Mouse (Mus musculus) brain, adult 2 months (tissue): ENCODE measurements around the gene Trim59.
"Not testable (repeated sequence)": the region's sequence is repeated elsewhere in the genome, so short reads cannot be mapped to it uniquely, and the experiment has no call there.

Source experiments
- DNase-seq: peaks from one replicate; pipeline ENCODE4 v3.0.0; 2011; ENCODE audit warnings: low read depth, low spot score

Gene Trim59

DNA sequence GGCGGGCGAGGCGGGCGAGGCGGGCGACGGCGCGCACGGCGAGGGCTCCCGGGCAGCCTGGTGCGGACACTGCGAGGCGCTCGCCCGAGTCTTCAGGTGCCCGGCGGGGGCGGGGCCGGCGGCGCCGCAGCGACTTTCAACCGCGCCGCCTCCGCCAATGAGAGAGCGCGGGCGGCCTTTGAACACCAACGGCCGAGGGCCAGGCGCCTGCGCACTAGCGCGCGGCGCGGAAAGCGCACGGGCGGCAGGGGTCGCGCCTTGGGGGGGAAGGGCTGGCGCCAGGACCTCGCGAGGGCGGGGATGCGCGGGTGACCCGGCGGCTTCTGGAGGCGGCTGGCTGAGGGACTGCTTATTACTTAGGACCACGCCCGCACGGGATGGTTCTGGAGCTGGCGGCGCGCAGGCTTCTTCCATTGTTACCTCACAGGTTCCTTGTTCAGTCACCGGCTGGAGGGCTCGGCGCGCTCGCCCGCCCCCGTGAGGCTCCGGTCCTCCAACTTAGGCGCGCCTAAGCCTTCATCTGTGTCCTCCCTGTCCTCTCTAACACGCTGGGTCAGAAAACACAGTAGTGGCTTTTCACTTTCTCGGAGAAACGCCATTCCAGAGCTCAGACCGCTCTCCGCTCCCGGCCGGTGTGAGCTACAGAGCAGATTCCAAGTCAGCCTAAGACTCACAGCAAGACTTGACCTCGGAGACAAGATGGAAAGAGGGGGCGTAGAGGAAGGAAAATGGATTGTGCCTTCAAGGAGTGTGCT lies at the start of gene Trim59:
Trim59 (minus strand) TSS at position 111 of the 755 bp plus-strand sequence.
- peak; percentile 95 for DNase-seq

DNA sequence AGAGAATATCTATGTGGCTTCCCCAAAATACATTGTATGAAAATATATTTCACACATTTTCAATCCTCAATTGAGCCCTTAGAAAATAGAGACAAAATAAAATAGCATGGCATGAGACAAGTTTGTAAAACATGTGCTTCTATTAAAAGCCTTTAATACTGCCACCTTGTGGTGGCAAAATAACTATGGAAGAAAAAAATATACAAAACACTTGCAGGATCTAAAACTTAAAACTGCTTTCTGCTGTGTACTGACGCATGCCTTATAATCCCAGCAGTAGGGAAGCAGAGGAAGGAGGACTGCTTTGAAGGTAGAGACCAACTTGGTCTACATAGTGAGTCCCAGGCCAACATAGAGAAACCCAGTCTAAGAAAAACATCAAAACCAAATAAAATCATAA lies 19.4 kb upstream of the Trim59 start:
- DNase-seq: peak; percentile 46

DNA sequence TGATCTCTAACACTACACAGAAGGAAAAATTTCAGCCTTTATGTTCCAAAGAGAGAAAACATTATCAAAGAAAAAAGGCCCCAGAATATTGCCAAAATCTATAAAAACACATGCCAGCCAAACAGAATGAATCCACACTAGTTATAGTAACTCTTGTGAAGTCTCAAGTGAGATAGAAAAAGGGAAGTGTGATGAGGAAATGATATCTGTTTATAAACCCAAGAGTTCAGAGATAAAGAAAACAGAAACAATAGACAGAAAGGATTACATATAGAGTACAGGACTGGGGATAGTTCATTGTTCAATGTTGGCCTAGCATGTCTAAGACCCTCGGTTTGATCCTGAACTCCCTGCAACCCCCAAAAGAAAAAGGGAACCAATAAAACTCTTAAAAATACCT lies 18.2 kb upstream of the Trim59 start:
- DNase-seq: no peak

DNA sequence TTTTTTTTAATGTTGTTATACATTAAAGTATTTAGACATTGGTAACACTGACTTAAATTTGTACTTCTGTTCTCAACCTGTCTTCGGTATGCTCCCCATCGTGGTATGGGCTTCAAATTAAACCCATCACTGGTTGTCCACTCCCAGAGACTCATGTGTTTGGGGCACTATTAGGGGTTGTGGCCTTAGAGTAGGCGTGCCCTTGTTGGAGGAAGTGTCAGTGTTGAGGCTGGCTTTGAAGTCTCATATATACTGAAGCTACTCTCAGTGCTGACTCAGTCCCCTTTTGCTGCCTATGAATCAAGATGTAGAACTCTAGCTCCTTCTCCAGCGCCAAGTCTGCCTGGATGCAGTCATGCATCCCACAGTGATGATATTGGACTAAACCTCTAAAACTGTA lies 16.1 kb upstream of the Trim59 start:
- no peak for DNase-seq

DNA sequence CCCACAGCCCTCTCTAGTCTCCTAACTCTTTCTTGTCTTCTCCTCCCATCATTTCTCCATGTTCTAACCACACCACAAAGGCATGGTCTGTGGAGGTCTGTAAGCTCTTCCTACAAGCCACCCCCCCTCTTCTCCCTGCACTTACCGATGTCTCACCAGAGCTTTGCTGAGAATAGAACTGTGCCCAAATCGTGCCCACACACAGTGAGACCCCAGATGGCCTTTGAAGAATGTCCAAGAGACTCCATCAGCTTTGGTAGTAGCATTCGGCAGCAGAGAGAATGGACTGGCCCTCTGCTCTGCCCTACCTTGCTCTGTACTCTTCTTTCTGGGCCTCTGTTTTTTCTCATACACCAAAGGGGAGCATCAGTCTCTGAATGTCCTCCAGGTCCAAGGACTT lies 11.3 kb upstream of the Trim59 start:
- no peak for DNase-seq

DNA sequence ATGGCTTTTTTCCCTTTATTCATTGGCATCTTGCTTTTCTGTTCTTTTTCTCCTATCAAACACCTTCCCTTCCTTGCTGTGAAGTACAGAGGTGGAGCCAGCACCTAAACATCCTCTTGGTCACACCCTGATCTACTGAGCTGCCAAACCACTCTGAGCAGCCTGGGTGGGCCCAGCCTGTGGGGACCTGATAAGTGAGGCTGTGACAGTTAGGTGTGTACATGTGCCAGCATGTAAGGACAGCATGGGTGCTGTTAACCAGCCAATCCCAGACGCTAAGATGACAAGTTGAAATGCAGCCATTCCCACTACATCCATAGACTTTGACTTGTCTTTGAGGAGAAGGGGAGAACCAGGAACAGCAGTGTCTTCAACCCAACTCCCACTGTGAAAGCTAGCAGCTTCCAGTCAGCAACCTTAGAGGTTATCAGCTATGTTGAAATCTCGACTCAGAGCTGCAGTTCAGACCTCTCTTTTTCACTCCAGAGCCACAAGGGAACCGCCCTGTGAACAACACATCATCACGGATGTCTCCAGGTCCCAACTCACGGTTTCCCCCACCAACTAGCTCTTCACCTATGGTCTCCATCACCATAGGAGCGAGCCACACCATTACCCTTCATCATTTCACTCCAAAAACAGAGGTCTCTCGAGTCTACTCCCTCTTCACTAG lies 10.3 kb upstream of the Trim59 start:
- DNase-seq: no peak

DNA sequence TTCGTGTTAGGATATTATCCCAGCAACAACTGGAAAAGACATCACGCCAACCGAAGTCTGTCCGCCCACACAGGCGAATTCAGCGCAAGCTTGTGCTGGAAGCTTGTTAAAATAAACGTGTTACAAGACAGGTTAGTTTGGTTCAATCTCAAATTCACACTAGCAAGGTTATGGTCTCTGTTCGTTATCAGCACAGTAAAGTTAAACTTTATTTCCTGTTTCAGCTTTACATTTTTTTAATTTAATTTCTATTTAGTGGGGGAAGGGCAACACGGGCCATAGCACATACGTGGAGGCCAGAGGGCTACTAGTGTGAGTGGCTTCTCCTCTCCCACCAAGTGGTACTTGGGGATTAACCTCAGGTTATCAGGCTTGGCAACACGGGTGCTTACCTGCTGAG lies 7.3 kb upstream of the Trim59 start:
- DNase-seq: no peak

DNA sequence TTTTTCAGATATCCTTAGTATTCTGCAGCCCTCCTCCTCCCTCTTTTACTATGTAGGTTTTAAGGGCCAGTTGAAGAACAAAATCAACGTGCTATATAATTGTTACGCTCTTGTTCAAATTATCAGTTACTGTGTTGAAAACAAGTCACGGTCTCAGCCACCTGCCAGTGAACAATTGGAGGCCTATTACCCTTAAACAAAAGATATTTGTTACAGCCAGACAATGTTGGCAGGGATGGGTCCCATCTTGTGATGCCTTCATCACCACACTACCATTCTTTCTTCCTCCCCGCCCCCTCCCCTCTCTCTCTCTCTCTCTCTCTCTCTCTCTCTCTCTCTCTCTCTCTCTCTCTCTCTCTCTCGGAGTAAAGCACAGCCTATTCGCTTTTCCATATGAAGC lies 4.5 kb upstream of the Trim59 start:
- peak; percentile 93 for DNase-seq

DNA sequence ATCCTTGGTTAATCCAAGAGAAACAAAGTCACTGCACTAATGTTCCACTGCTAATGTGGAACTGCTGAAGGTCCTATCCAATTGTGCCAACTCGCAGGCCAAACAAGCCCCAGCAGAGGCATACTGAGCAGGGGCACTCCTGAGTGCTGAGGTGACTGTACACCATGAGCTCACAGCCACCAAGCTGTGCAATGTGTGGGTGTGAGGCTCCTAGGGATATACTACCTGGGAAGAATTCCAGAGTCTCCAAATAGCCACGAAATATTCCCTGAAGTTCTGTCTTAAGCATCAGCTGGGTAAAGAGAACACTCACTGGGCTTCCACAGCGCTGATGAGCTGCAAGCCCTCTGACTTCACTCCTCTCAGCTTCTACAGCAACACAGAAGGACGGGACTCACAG lies 3.1 kb upstream of the Trim59 start:
- DNase-seq: peak; percentile 36

DNA sequence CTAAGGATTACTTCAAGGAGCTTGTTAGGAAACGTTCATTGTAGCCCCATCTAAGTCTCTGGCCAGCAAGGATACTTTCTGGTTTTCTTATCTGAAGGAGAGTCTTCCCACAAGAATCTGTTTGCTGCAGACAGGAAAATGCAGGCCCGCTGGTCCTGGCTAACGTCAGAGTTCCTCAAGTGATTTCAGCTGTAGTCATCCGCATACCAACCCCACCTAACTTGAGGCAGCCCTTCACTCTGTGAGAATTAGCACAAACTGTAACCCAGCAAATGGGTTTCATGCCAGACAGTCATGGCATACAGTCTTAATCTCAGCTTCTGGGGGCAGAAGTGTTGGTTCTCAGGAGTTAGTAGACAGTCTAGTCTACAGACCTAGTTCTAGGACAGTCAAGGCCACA lies 2.0 kb upstream of the Trim59 start:
- no peak for DNase-seq

DNA sequence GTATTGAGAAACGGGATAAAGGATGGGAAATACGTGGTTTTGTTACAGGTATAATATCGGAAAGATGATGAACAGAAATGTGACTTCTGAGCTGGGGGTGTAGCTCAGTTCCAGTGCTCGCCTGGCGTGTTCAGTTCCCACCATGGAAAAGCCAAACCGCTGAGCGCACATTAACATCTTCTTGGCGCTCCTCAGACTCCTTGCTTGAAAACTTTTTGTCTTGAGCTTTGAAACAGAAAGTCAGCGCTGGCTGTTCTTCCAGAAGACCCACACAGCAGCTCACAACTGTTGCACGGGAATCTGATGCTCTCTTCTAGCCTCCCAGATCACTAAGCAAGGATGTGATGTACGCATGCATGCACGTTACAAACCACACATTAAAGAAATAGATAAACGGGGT lies 1.2 kb upstream of the Trim59 start:
- DNase-seq: peak; percentile 12

DNA sequence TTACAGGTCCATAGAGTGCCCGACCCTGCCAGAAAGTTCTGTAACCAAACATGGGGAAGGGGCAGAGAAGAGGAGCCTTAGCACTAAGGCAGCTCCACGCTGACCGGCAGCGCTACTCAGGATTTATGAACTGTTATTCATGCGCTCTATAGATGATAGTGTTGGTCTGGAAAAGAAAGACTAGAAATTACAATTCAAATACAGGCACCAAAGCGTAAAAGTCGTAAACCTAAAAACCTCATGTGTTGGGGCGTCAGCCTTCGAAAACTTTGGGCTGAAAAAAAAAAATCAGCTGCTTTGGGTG lies 797 bp upstream of the Trim59 start:
- DNase-seq: no peak

DNA sequence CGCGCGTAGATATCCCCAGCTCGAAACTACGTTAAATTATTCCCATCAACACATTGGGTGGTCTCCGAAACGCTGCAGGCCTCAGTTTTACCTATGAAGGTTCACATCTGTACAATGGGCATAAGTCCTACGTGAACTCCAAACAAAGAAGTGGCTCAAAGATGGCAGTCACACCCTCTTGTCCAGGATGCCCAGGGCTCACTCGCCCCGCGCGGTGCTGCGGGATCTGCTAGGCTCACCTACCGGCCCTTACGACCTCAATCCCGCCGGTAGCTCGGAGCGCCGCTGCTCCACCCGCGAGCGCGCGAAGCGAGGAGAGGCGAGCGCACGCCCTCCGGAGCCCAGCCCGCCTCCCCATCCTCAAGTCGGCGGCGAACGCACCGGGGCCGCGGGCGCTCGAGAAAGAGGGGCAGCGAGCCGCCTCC lies 376 bp downstream of the Trim59 start:
- DNase-seq: no peak

DNA sequence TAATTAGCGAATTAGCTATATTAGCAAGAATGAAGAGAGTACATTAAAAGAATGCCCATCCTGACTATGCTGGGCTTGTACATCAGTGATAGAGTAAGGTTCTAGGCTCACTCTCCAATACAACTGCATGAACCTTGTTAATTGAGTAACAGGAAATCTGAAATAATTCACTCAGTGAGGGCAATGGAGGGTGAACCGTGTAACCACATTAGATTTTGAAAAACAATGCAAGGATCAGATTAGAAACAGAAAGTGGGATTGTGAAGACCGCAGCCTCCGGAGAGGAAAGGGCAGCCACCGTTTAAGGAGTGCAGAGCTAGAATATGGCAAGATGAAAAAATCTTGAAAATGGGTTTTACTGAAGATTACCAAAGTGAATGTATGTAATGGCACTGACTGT lies 3.3 kb downstream of the Trim59 start:
- DNase-seq: no peak

DNA sequence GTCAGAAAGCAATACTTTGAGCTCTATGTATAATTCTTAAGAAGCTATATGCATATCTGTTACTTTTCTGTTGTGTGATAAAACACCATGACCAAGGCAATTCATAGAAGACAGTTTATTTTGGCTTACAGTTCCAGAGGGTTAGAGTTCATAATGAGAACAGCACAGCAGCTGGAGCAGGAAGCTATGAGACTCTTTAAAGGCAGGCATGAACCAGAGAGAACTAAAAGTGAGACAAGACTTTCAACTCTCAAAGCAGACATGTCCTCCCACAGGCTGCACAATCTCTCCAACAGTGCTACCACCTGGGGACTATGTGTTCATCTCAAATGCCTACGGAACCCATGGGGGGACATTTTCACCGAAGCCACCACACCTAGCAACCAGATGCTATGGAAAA lies 4.5 kb downstream of the Trim59 start:
- DNase-seq: no peak

DNA sequence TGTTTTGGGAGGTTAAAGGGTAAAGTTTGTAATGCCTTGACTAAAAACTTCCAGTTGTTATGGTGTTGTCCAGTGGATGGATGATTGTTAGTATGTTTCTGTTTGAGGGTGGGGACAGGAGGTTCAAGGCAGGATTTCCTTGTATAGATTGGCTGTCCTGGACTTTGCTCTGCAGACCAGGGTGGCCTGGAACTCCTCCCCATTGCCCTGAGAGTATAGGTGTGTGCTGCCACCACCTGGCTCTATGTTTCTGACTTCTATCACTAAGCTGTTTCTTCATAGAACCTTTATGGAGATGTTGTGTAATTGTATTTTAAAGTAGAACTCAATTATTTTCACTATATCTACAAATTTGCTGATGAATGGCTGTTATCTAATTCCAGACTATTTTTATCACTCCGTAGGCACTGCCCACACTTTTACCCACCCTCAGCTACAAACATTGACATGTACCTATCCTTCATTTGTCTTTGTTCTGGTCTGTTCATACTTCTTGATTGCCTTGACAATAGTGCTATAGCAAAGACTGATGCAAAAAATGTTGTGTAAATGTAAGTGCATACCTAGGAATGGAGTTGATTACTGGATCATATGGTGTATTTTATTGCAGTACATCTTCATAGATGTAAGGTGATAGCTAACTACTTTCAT lies 18.3 kb downstream of the Trim59 start:
- DNase-seq: no peak

DNA sequence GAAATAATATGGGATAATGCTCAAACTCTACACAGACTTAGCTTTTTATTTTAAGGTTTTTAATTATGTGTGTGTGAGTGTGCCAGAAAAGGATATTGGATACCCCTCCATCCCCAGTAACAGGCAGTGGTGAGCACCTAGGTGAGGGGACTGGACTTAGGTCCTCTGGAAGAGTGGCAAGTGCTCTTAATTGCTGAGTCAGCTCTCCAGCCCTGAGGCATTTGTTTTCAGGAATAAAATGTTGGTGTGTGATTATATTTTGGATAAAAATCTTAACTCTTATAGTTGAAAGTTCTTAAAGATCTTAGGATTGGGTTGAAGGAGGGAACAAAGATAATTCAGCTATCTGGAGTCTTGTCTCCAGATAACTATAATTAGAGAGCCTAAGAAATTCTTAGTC lies 23.8 kb downstream of the Trim59 start:
- no peak for DNase-seq

DNA sequence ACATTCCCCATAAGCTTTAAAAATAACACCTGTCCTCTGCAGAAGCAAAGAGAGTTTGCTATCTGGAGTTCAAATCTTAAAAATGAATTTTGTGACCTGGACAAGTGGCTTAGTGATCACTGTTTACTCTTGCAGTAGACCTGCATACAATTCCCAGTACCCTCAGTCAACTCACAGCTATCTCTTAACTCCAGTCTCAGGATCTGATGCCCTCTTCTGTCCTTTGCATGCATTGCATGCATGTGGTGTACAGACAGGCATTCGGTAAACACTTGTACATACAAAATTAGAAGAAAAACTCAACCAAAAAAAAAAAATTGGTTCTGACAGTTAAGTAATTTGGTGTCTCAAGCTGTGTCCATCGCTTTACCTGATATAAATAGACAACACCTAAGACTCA lies 24.3 kb downstream of the Trim59 start:
- DNase-seq: peak; percentile 17

DNA sequence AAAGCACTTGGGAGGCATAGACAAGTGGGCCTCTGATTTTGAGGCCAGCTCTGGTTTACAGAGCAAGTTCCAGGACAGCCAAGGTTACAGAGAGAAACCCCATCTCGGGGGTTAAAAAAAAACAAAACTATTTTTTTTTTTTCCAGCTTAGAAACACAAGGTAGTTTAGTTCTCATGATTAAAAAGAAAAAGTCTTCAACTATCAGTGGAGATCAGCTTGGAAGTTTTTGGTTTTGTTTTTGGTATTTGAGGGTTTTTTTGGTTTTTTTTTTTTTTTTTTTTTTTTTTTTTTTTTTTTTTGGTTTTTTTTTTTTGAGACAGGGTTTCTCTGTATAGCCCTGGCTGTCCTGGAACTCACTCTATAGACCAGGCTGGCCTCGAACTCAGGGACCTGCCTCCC lies 25.9 kb downstream of the Trim59 start:
- not testable (repeated sequence) for DNase-seq

DNA sequence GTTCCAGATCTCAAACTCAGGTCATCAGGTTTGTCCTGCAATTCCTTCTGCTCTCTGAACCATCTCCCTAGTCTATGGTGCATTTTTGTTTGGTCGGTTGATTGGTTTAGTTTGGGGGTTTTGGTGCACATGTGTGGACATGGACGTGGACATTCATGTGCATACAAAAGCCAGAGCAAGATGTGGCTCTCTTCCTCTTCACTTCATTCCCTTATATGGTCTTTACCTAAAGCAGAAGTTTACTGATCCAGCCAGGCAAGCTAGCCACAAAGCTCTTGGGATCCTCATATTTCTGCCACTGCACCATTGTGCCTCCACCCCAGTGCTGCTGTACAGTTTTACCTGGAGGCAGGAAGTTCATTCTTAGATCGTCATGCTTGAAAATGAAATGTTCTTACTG lies 27.4 kb downstream of the Trim59 start:
- no peak for DNase-seq

DNA sequence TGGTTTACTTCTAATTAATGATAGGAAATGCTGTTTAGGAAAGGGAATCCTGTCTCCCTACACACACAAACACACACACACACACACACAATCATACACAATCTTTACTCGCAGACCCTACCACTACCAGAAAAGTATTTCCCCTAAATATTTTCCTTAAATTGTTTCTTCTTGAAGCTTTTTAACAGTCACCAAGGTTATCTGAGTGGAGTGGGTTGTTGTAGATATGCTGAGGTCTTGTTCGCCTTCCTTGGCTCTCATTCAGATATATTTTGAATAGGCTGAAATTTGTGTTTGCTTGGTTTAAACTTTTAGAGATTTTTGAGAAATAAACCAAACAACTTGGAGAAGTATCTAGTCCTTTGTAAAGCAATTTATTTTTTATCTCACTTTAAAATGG lies 35.7 kb downstream of the Trim59 start:
- no peak for DNase-seq

DNA sequence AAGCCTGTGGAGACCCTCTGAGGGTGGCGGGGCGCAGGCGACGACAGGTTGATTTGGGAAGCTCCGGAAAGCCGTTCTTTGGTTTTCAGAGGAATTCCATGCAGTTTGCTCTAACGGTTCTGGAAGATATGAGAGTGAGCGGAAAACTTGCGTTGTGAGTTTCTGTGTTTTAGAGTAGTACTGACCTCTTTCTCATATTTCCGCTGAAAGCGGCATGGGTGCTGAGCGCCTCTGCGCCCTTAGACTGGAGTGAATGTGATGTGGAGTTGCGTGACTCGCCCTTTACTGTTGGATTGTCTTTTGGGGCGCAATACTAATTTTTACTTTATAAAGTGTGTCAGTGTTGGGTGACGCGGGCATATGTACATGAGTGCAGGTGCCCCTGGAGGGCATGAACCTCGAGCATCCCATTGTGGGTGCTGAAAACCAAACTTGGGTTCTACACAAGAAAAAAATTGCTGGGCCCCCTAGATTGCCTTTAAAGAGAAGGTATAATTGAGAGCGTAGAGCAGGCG lies 38.3 kb downstream of the Trim59 start:
- no peak for DNase-seq
